Mouse (Mus musculus): Measurements from ENCODE around the gene Dusp16. TPM values are rescaled to one million over a fixed set of nuclear protein-coding genes. Genes with fewer than 3 reads are reported as not detected.
"Not testable (repeated sequence)": the region's sequence is repeated elsewhere in the genome, so short reads cannot be mapped to it uniquely, and the experiment has no call there.

The Dusp16 gene
- total and polyA plus RNA-seq, 2 experiments from 2014 or later: 3.2 to 3.9 TPM

GRCm38 (mm10) chr6:134685515-134685914 lies 106.9 kb downstream of the Dusp16 start:
- no peak for TF ChIP-seq CTCF (IDR thresholded peaks at IDR 0.05)
- Histone ChIP-seq H3K9ac (replicated peaks; ENCODE audit: low read length, poor library complexity, severe bottlenecking) (no peak overlapping the region), H3K9me3 (ENCODE audit: low read length) (no peaks in the 10 kb centered on the region), H3K4me3 (ENCODE audit: low read depth, low read length) (no peak overlapping the region), H3K27me3 (ENCODE audit: insufficient read depth, low read length) (no peaks in the 10 kb centered on the region), H3K4me1 (ENCODE audit: insufficient read depth, low read length) (peaks cover 8% of the 10 kb centered on the region; the same call in 1 of the 2 replicates), H3K4me2 (ENCODE audit: low read depth, low read length, poor library complexity, severe bottlenecking) (no peak overlapping the region), H3K27ac (ENCODE audit: low read depth, low read length) (peak overlapping the region; percentile 72), H3K36me3 (ENCODE audit: insufficient read depth, low read length) (peaks cover 3% of the 10 kb centered on the region; the same call in 1 of the 2 replicates)
- ATAC-seq (ENCODE audit: low FRiP score): peak; percentile 21; the same call in 1 of the 2 replicates
- DNase-seq (ENCODE audit: low spot score): no peak
- 60% methylated on average over 6 of the region's 6 CpGs for WGBS

GRCm38 (mm10) chr6:134685040-134685439 lies 107.4 kb downstream of the Dusp16 start:
- H3K27ac ChIP-seq (ENCODE audit: low read depth, low read length): peak overlapping the region; percentile 72
- no peaks in the 10 kb centered on the region for H3K9me3 ChIP-seq (ENCODE audit: low read length)
- 26% methylated on average over 2 of the region's 2 CpGs for WGBS
- no peak for TF ChIP-seq CTCF (IDR thresholded peaks at IDR 0.05)
- H3K36me3 ChIP-seq (ENCODE audit: insufficient read depth, low read length): peaks cover 3% of the 10 kb centered on the region; the same call in 1 of the 2 replicates
- DNase-seq (ENCODE audit: low spot score) (peak; percentile 42), ATAC-seq (ENCODE audit: low FRiP score) (peak; percentile 61; the same call in 1 of the 2 replicates)
- H3K4me3 ChIP-seq (ENCODE audit: low read depth, low read length): no peak overlapping the region
- no peak overlapping the region for H3K4me2 ChIP-seq (ENCODE audit: low read depth, low read length, poor library complexity, severe bottlenecking)
- H3K4me1 ChIP-seq (ENCODE audit: insufficient read depth, low read length): peaks cover 8% of the 10 kb centered on the region; the same call in 1 of the 2 replicates
- no peaks in the 10 kb centered on the region for H3K27me3 ChIP-seq (ENCODE audit: insufficient read depth, low read length)
- no peak overlapping the region for H3K9ac ChIP-seq (replicated peaks; ENCODE audit: low read length, poor library complexity, severe bottlenecking)

GRCm38 (mm10) chr6:134684354-134684915 lies 108.0 kb downstream of the Dusp16 start:
- H3K9me3 ChIP-seq (ENCODE audit: low read length): no peaks in the 10 kb centered on the region
- H3K27ac ChIP-seq (ENCODE audit: low read depth, low read length): peak overlapping the region; percentile 59; the same call in 1 of the 2 replicates
- no peaks in the 10 kb centered on the region for H3K27me3 ChIP-seq (ENCODE audit: insufficient read depth, low read length)
- H3K4me1 ChIP-seq (ENCODE audit: insufficient read depth, low read length): peaks cover 8% of the 10 kb centered on the region; the same call in 1 of the 2 replicates
- H3K4me3 ChIP-seq (ENCODE audit: low read depth, low read length): no peak overlapping the region
- 63% methylated on average over 6 of the region's 6 CpGs for WGBS
- ATAC-seq (ENCODE audit: low FRiP score) (peak; percentile 61; the same call in 1 of the 2 replicates), DNase-seq (ENCODE audit: low spot score) (peak; percentile 40)
- no peak for TF ChIP-seq CTCF (IDR thresholded peaks at IDR 0.05)
- H3K36me3 ChIP-seq (ENCODE audit: insufficient read depth, low read length): peaks cover 3% of the 10 kb centered on the region; the same call in 1 of the 2 replicates
- H3K9ac ChIP-seq (replicated peaks; ENCODE audit: low read length, poor library complexity, severe bottlenecking): no peak overlapping the region
- no peak overlapping the region for H3K4me2 ChIP-seq (ENCODE audit: low read depth, low read length, poor library complexity, severe bottlenecking)

- not testable (repeated sequence) for H3K4me1 ChIP-seq (ENCODE audit: insufficient read depth, low read length); H3K9me3 ChIP-seq (ENCODE audit: low read length); H3K4me3 ChIP-seq (ENCODE audit: low read depth, low read length); H3K27me3 ChIP-seq (ENCODE audit: insufficient read depth, low read length); DNase-seq (ENCODE audit: low spot score); H3K27ac ChIP-seq (ENCODE audit: low read depth, low read length); H3K4me2 ChIP-seq (ENCODE audit: low read depth, low read length, poor library complexity, severe bottlenecking); H3K9ac ChIP-seq (replicated peaks; ENCODE audit: low read length, poor library complexity, severe bottlenecking); H3K36me3 ChIP-seq (ENCODE audit: insufficient read depth, low read length); ATAC-seq (ENCODE audit: low FRiP score)
- 91% methylated on average over 4 of the region's 4 CpGs for WGBS
Observed at GRCm38 (mm10) chr6:134679330-134679729, 113.1 kb downstream of the Dusp16 start.

- H3K27ac ChIP-seq (ENCODE audit: low read depth, low read length): no peak overlapping the region
- 86% methylated on average over 3 of the region's 3 CpGs for WGBS
- ATAC-seq (ENCODE audit: low FRiP score) (no peak), DNase-seq (ENCODE audit: low spot score) (no peak)
- no peak for TF ChIP-seq CTCF (IDR thresholded peaks at IDR 0.05)
- H3K9ac ChIP-seq (replicated peaks; ENCODE audit: low read length, poor library complexity, severe bottlenecking): no peak overlapping the region
- H3K4me2 ChIP-seq (ENCODE audit: low read depth, low read length, poor library complexity, severe bottlenecking): no peak overlapping the region
- H3K4me3 ChIP-seq (ENCODE audit: low read depth, low read length): no peak overlapping the region
- no peaks in the 10 kb centered on the region for H3K4me1 ChIP-seq (ENCODE audit: insufficient read depth, low read length)
- no peaks in the 10 kb centered on the region for H3K36me3 ChIP-seq (ENCODE audit: insufficient read depth, low read length)
- H3K27me3 ChIP-seq (ENCODE audit: insufficient read depth, low read length): no peaks in the 10 kb centered on the region
- H3K9me3 ChIP-seq (ENCODE audit: low read length): no peaks in the 10 kb centered on the region
Observed at GRCm38 (mm10) chr6:134678037-134678436, 114.4 kb downstream of the Dusp16 start.

GRCm38 (mm10) chr6:134677504-134677903 lies 114.9 kb downstream of the Dusp16 start:
- no peak for DNase-seq (ENCODE audit: low spot score)
- H3K36me3 ChIP-seq (ENCODE audit: insufficient read depth, low read length): no peaks in the 10 kb centered on the region
- no peaks in the 10 kb centered on the region for H3K4me1 ChIP-seq (ENCODE audit: insufficient read depth, low read length)
- no peaks in the 10 kb centered on the region for H3K27me3 ChIP-seq (ENCODE audit: insufficient read depth, low read length)
- no peak overlapping the region for H3K4me2 ChIP-seq (ENCODE audit: low read depth, low read length, poor library complexity, severe bottlenecking)
- H3K27ac ChIP-seq (ENCODE audit: low read depth, low read length): no peak overlapping the region
- H3K9ac ChIP-seq (replicated peaks; ENCODE audit: low read length, poor library complexity, severe bottlenecking): no peak overlapping the region
- H3K4me3 ChIP-seq (ENCODE audit: low read depth, low read length): no peak overlapping the region
- WGBS: 80% methylated on average over 4 of the region's 4 CpGs
- no peak for ATAC-seq (ENCODE audit: low FRiP score)
- no peaks in the 10 kb centered on the region for H3K9me3 ChIP-seq (ENCODE audit: low read length)
- no peak for TF ChIP-seq CTCF (IDR thresholded peaks at IDR 0.05)

- not testable (repeated sequence) for DNase-seq (ENCODE audit: low spot score); H3K4me3 ChIP-seq (ENCODE audit: low read depth, low read length); H3K27me3 ChIP-seq (ENCODE audit: insufficient read depth, low read length); H3K27ac ChIP-seq (ENCODE audit: low read depth, low read length); ATAC-seq (ENCODE audit: low FRiP score); H3K36me3 ChIP-seq (ENCODE audit: insufficient read depth, low read length); H3K9ac ChIP-seq (replicated peaks; ENCODE audit: low read length, poor library complexity, severe bottlenecking); H3K4me1 ChIP-seq (ENCODE audit: insufficient read depth, low read length); H3K9me3 ChIP-seq (ENCODE audit: low read length); H3K4me2 ChIP-seq (ENCODE audit: low read depth, low read length, poor library complexity, severe bottlenecking)
- 91% methylated on average over 8 of the region's 8 CpGs for WGBS
Observed at GRCm38 (mm10) chr6:134673712-134674111, 118.7 kb downstream of the Dusp16 start.

All from midbrain, postnatal 0 days (tissue).